Mouse (Mus musculus): ENCODE measurements around the gene Olfr1002. TPM values are rescaled to one million over a fixed set of nuclear protein-coding genes. Genes with fewer than 3 reads are reported as not detected.
"Not testable (repeated sequence)": the region's sequence is repeated elsewhere in the genome, so short reads cannot be mapped to it uniquely, and the experiment has no call there.

The Olfr1002 gene
- total RNA-seq (2018; cell fraction: chromatin; rRNA removed): not detected
- not detected for total RNA-seq (2018; cell fraction: cytosol; rRNA removed)
- not detected for total RNA-seq (2018; cell fraction: nucleus; rRNA removed)
- polyA plus RNA-seq (2018): not detected in 3 replicates

GRCm38 (mm10) chr2:85650604-85651003, at the start of gene Olfr1002:
Gene Olfr1002 (minus strand): TSS chr2:85650704.
- no peaks in the 10 kb centered on the region for H3K79me2 ChIP-seq (ENCODE audit: inconsistent target)
- no peak within 1 kb of the TSS for H3K27ac ChIP-seq
- no peaks in the 10 kb centered on the region for H3K36me3 ChIP-seq (ENCODE audit: inconsistent target)
- WGBS (ENCODE audit: missing documents): 90% methylated on average over 1 of the region's 1 CpGs
- no peak within 1 kb of the TSS for H3K4me3 ChIP-seq (ENCODE audit: inconsistent target)

DNA sequence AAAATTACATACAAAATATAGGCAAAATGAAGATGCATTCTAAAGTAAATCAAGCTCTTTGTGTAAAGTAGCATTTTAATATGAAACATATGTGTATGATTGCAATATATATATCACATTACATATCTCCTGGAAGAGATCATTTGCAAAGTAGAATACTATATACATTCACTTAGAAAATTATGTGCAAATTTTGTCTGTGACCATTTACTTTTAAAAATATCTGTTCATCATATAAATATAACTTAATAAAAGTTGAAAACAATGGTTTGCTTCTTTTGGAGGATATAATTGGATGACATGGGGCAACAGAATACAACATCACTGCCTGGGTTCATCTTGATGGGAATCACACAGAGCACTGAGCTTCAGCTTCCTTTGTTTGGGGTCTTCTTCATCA, 38.6 kb upstream of the Olfr1002 start, which contains the start of gene Olfr1008:
Gene Olfr1008, plus strand, starts transcription at position 301 of the 400 bp plus-strand sequence.
- Histone ChIP-seq H3K36me3 (ENCODE audit: inconsistent target) (no peaks in the 10 kb centered on the region), H3K27ac (no peak within 1 kb of the TSS), H3K4me3 (ENCODE audit: inconsistent target) (no peak within 1 kb of the TSS), H3K79me2 (ENCODE audit: inconsistent target) (no peaks in the 10 kb centered on the region)

DNA sequence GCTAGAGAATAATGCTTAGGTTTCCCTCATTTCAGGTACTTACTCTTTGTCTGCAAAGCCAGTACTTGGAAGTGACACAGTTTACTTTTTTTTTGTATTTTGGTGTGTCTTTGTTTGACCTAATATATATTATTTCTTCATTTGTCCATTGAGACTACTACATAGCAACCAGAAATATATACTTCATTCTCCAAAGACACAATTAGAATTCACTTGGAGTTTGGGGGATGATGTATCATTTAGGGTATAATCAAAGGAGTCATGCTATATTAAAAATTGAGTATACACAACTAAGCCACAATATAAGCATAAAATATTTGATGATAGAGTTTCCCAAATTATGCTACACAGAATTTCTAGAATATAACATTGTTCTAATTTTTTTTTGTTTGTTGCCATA, 28.2 kb upstream of the Olfr1002 start, which contains the start of gene Olfr1006:
Gene Olfr1006, minus strand, starts transcription at position 101 of the 400 bp plus-strand sequence.
- Histone ChIP-seq H3K79me2 (ENCODE audit: inconsistent target) (no peaks in the 10 kb centered on the region), H3K36me3 (ENCODE audit: inconsistent target) (no peaks in the 10 kb centered on the region), H3K4me3 (ENCODE audit: inconsistent target) (no peak within 1 kb of the TSS)

GRCm38 (mm10) chr2:85664355-85664754, 13.9 kb upstream of the Olfr1002 start, which contains the start of gene Olfr154:
Gene Olfr154 (minus strand): TSS chr2:85664455.
- not testable (repeated sequence) for H3K36me3 ChIP-seq (ENCODE audit: inconsistent target); H3K79me2 ChIP-seq (ENCODE audit: inconsistent target); H3K27ac ChIP-seq; H3K4me3 ChIP-seq (ENCODE audit: inconsistent target)

More for the DNA sequence above, 28.2 kb upstream of the Olfr1002 start, which contains the start of gene Olfr1006:
- H3K27ac ChIP-seq: no peak within 1 kb of the TSS

- Histone ChIP-seq H3K36me3 (ENCODE audit: inconsistent target) (no peaks in the 10 kb centered on the region), H3K4me3 (ENCODE audit: inconsistent target) (no peak within 1 kb of the TSS), H3K27ac (no peak within 1 kb of the TSS), H3K79me2 (ENCODE audit: inconsistent target) (no peaks in the 10 kb centered on the region)
- WGBS (ENCODE audit: missing documents): no CpG with 5 or more reads among the region's 1 CpGs
Measured at GRCm38 (mm10) chr2:85611803-85612202, 38.7 kb downstream of the Olfr1002 start, which contains the start of gene Olfr1000. Gene Olfr1000 (minus strand): TSS chr2:85611903.

Other genes with a start within 250 kb of the Olfr1002 start
- gene Olfr992, start 241.2 kb downstream of the Olfr1002 start, polyA plus RNA-seq (2018): not detected in 3 replicates
- not detected in 3 replicates for gene Olfr993, start 235.8 kb downstream of the Olfr1002 start, polyA plus RNA-seq (2018)
- gene Olfr994, start 214.3 kb downstream of the Olfr1002 start, polyA plus RNA-seq (2018): not detected in 3 replicates
- gene Olfr995, start 207.1 kb downstream of the Olfr1002 start, polyA plus RNA-seq (2018): not detected in 3 replicates
- not detected in 3 replicates for gene 4833423E24Rik, start 131.7 kb downstream of the Olfr1002 start, polyA plus RNA-seq (2018)
- not detected in 3 replicates for gene Olfr996, start 71.5 kb downstream of the Olfr1002 start, polyA plus RNA-seq (2018)
- not detected in 3 replicates for gene Olfr998, start 61.8 kb downstream of the Olfr1002 start, polyA plus RNA-seq (2018)
- gene Olfr1000, start 38.8 kb downstream of the Olfr1002 start, polyA plus RNA-seq (2018): not detected in 3 replicates
- gene Olfr154, start 13.8 kb upstream of the Olfr1002 start, polyA plus RNA-seq (2018): not detected in 3 replicates
- gene Olfr1006, start 28.1 kb upstream of the Olfr1002 start, polyA plus RNA-seq (2018): not detected in 3 replicates
- gene Olfr1008, start 38.7 kb upstream of the Olfr1002 start, polyA plus RNA-seq (2018): not detected in 3 replicates
- gene Olfr1009, start 64.7 kb upstream of the Olfr1002 start, polyA plus RNA-seq (2018): not detected in 3 replicates
- not detected in 3 replicates for gene Olfr1012, start 112.1 kb upstream of the Olfr1002 start, polyA plus RNA-seq (2018)
- gene Olfr1013, start 116.4 kb upstream of the Olfr1002 start, polyA plus RNA-seq (2018): not detected in 3 replicates
- not detected in 3 replicates for gene Olfr1014, start 122.0 kb upstream of the Olfr1002 start, polyA plus RNA-seq (2018)
- gene Olfr1015, start 131.3 kb upstream of the Olfr1002 start, polyA plus RNA-seq (2018): not detected in 3 replicates
- gene Olfr1016, start 151.8 kb upstream of the Olfr1002 start, polyA plus RNA-seq (2018): not detected in 3 replicates
- gene Olfr1018, start 167.8 kb upstream of the Olfr1002 start, polyA plus RNA-seq (2018): not detected in 3 replicates
- not detected in 3 replicates for gene Olfr1019, start 194.8 kb upstream of the Olfr1002 start, polyA plus RNA-seq (2018)
- not detected in 3 replicates for gene Olfr1020, start 196.3 kb upstream of the Olfr1002 start, polyA plus RNA-seq (2018)
- gene Olfr1022, start 217.9 kb upstream of the Olfr1002 start, polyA plus RNA-seq (2018): not detected in 3 replicates
- gene Olfr1023, start 234.9 kb upstream of the Olfr1002 start, polyA plus RNA-seq (2018): not detected in 3 replicates